Mouse (Mus musculus) small intestine, adult 2 months (tissue): ENCODE results near the gene Stx1b.

ENCODE experiments used
- CTCF ChIP-seq: fragments of 200-500 bp; IDR thresholded peaks from 2 replicates; pipeline ENCODE4 v1.5.1; 2012; ENCODE audit warnings: low read depth, mild to moderate bottlenecking, control low read depth, inconsistent platforms, low read length, moderate library complexity, mixed read lengths; ENCODE audit not compliant: insufficient replicate concordance, insufficient read length; ENCODE audit errors: extremely low read depth
- POLR2A ChIP-seq: fragments of 200-500 bp; IDR thresholded peaks from 2 replicates; pipeline ENCODE4 v1.6.1; 2012; ENCODE audit warnings: low read depth, mild to moderate bottlenecking, control low read depth, inconsistent platforms, low read length, moderate library complexity

- no peak for TF ChIP-seq CTCF
- no peak for TF ChIP-seq POLR2A
These were observed 16.5 kb upstream of the Stx1b start for GRCm38 (mm10) chr7:127840886-127841285.
